Mouse (Mus musculus): Measurements from ENCODE around the gene Kcnh2.

The Kcnh2 gene

DNA sequence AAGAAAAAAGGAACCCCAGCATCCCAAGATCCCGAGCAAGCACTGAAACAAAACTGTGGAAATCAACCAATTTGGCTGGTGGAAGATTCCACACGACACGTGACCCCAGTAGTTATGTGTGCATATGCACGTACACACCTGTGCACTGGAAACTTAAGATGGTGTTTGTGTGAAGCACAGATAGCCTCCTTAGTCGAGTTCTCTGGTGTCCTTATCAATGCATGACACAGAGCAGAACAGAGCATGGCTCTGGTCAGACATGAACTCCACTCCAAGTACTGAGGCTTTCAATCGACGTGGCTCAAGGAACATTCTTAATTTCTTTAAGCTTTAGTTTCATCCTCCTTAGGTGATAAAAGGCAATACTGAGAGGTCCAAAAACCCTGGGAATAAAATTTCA lies 5.1 kb downstream of the Kcnh2 start:
- DNase-seq (ENCODE audit: low spot score), result no peak

DNA sequence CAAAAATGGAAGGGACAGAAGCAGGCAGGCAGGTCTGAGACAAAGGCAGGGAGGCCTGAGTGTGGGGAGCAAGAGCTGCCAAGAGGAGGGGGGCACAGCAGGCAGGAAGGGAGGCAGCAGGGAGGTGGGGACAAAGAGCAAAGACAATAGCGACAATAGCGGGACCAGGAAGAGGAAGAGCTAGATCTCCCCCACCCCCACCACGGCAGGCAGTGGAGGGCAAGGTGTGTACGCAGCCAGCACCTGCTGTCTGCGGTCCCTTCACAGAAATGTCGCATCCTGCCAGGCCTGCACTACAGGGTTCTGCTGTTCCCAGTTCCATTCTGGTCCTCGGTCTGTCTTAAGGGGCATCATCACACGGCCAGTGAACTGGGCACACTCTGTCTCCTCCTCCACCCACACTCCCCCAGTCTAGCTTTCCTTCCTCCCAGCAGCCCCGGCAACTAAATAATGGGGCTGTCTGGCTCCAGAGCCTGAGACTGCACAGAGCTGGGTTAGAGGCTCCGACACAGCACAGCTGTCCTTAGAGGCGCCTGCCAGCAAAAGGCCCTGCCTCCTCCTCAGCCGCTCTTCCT lies 6.8 kb downstream of the Kcnh2 start:
- DNase-seq (ENCODE audit: low spot score), result no peak

DNA sequence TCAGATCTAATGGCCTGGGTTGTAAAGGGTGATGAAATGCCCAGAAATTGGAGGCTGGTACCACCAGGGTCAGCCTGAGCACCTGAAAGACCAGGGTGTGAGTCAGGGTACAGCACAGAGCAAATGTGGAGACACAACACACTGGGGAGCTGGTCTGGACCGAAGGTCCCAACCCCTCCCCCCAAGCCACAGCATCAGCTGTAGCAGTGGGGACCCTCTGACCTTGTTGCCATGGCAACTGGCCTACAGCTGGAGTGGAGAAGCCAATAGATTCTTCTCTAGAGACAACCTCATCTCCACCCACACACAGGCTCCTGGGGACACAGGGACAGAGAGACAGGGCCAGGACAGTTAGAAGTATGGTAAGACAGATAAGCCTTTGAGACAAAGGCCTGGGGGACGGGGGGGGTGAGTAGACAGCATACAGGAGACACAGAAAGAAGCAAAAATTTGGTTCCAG lies 7.4 kb downstream of the Kcnh2 start:
- no peak for DNase-seq (ENCODE audit: low spot score)

DNA sequence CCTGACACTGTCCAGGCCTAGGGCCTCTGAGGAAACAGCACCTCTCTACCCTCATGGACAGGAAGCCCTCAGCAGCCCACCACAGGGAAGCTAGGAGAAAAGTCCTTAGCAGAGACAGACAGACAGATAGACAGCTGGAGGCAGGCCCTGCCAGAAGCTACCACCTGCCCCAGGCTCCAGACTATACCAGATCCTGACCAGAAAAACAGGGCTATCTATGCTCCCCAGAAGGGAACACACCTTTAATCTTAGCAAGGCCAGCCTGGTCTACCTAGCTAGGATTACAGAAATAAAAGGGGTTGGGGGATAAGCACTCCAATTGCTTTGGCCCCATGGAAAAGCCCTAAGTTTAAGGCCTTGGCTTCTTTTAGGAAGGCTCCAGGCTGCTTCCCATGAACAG lies 8.0 kb downstream of the Kcnh2 start:
- no peak for DNase-seq (ENCODE audit: low spot score)

DNA sequence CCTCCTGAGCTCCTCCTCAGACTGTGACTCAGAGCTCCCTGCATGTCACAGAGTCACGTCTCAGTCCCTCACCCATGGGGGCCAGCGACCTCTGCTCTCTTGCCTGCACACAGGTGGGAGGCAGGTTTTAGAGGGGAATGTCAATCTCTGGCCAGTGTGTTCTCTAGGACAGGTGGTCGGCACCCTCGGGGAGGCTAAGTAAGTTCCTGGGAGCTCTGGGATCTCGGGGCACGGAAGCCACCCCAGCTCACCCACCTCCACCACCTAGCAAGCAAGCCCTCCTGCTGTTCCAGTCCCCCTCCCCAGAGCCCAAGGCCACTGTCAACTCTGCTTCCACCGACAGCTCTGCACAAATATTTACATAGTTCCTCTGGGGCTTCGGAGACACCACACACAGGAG lies 8.4 kb downstream of the Kcnh2 start:
- no peak for DNase-seq (ENCODE audit: low spot score)

DNA sequence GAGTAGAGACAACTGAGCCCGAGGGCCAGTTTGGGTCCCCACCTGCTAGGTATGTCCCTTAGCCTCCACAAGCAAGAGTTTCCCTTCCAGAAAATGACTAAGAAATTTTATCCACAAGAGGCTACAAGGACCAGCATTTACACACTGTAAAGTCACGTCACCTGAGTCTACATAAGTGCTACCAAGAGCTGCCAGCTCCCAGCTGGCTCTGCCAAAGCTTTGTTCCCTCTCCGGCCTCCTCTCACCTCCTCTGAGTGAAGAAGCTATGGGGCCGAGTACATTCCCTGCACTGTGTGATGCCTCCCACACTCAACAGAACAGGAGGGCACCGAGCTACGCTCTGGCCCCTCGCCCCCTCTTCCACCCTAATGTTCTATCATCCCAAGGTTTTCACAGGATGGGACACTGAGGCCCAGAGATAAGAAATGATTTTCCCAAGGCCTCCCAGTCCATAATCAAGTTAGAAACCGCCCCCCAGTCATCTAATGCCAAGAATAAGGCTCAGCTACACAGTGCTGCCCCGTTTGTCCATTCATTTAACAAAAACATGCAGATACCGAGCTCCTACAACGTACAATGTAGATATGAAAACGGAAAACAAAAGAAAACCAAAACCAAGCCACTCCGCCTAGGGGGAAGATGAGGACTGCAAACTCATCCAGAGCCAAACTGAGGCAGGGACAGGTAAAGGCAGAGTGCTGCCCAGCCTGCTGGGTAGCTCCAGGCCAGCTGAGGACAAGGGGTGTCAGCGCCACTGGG lies 9.0 kb downstream of the Kcnh2 start:
- no peak for DNase-seq (ENCODE audit: low spot score)

DNA sequence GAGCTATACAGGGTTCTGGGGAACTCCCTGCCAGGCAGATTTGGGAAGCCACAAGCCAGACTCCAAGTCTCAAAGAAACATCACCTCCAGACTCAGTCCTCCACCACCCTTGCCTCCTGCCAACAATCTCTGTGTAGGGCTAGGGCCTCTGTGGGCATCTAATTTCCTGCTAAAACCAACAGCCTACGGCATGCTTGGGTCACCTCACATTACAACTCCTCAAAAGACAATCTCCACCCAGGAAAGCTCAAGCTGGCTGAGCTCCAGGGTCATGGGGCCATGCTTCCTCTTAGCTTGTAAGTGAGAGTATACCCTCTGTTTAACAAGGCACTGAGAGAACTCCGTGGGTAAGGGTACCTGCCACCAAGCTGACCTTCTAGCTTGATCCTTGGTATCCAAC lies 13.6 kb downstream of the Kcnh2 start:
- no peak for DNase-seq (ENCODE audit: low spot score)

DNA sequence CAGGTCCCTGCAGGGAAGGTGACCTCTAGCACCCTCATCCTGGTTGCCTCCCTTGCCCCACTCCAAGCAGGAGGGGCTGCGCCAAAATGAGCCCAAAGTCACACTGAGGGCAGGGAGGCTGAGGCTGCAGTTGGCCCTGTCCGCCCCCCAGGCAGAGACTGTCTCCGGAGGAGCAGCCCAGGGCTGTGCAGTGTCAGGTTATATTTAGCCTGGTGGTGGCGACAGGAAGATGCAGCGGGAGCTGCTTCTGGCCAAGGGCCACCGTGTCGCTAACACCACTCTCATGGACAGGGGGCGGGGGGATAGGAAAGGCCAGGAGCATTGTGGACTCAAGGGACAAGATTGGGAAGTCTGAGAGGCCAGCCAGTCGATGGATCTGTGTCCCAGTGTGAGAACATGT lies 14.0 kb downstream of the Kcnh2 start:
- DNase-seq (ENCODE audit: low spot score), result no peak

DNA sequence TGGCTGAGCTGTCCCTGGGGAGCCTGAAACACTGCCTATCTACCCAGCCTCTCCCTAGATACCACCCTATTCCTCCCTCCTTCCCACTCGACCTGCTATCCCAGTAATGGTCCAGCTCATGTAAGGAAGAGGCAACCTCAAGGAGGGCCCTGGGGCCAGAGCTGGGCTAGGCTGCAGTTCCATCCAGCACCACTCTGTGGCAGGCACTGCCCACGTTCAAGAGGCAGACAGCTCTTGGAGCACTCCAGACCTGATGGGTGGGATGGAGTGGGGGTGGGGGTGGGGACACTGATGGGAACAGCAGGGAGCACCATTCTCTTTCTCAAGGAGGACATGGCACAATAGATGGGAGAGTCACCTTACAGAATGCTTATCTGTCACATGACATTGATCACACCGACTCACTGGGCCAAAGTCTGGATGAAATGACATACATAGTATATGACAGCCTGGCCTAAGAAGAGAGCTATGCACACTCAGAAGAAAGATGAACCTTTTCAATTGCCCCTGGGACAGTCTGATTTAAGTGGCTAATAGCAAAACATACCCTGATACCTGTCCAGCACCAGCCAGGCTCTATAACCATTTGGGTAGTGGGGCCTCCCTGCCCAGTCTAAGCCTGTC lies 15.4 kb downstream of the Kcnh2 start:
- DNase-seq (ENCODE audit: low spot score), result no peak

DNA sequence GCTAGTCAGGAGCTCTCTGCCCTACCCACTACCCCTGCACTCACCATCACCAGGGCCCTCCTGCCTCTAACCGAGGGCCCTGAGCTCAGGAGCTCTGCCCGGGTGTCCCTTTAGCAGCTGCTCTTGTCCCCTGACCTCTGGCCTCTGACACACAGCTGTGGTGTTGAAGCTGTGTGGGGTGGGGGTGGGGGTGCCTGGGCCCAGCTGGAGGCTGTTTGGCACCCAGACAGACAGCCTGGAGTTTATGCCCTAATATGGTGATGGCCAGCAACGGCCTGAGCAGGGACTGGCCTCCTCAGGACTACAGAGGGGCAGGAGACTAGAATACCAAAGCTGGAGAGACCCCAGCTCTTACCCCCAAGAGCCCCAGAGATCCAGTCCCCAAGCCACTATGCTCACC lies 16.7 kb downstream of the Kcnh2 start:
- DNase-seq (ENCODE audit: low spot score), result no peak

DNA sequence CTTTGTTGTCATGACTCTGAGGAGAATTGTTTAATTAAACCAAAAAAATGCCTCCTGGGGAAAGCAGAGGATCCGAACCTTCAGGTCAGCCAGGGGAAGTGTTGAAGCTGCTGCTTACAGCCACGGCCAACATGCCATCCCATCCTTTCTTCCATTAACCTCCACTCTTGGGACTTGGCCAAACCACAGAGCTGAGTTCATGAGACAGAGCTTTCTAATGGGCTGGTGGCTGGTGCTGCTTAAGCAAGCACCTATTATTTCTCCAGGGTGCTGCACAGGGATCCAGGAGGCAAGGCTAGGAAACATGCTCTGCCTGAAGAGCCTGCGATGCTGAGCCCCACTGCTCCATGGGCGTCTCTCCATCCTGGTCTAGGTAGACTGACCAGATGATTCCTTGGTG lies 19.0 kb downstream of the Kcnh2 start:
- no peak for DNase-seq (ENCODE audit: low spot score)

DNA sequence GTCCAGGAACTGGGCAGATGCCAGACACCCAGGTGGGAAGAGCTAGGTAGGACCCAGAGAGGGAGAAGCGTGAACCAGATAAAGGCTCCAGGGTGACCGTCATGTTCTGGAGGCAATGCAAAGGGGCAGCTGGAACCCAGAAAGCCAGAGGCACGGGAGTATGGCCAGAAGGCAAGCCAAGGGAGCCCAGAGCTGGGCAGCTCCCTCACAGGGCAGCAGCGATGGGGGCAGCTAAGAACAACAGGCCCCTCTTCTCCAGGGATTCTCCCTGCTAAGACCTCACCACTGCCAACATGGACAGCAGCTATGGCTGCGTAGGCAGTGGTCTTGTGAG lies 21.5 kb downstream of the Kcnh2 start:
- no peak for DNase-seq (ENCODE audit: low spot score)

DNA sequence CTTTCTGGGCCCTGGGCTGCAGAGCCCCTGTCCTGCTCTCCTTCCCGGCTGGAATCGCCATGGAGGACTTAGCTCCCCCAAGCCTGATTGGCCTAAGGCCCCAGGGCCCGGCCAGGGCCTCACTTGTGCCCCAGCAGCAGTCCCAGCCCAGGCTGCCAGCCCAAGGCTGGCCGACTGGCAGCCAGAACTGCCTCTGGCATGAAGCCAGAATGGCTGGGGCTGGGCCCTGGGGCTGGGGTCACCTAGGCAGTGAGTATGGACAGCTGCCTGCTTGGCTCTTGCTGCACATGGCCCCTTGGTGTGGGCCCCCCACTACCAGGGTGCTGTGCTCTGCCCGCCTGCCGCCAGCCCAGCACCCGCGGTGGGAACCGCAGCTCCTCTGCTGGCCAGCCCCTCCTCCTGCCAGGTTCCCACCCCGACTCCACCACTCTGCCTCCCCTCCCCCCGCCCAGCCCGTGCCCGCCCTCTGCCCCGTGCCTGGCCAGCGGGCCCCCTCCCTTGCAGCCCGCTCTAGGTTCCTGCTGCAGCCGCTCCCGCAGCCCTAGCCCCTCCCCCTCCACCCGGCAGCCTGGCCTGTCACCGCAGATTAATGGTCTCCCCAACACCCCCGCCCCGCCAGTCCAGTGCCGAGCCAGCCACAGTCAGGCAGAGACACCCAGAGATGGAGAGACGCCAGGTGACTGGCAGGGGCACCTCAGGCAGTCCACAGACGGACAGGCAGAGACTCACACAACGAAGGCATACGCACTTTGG lies 22.0 kb downstream of the Kcnh2 start:
- DNase-seq (ENCODE audit: low spot score), result peak; percentile 24

DNA sequence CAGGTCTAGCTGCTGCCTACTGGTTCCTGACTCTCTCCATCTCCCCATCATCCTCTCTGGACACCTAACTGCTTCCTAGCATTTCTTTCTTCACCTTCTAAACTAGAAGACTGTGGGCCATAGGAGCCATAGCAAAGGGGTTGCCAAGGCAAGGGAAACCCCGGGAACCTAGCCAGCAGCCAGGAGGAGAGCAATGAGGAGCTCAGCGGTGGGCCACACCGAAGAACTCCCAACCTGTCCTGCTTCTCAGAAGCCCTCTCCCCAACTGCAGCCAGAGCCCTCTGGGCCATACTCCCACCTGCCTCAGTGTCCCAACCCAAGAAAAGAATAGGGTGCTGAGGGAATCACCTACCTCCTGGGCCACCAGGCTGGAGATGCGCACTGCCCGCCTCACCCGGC lies 22.6 kb downstream of the Kcnh2 start:
- DNase-seq (ENCODE audit: low spot score), result peak; percentile 1

DNA sequence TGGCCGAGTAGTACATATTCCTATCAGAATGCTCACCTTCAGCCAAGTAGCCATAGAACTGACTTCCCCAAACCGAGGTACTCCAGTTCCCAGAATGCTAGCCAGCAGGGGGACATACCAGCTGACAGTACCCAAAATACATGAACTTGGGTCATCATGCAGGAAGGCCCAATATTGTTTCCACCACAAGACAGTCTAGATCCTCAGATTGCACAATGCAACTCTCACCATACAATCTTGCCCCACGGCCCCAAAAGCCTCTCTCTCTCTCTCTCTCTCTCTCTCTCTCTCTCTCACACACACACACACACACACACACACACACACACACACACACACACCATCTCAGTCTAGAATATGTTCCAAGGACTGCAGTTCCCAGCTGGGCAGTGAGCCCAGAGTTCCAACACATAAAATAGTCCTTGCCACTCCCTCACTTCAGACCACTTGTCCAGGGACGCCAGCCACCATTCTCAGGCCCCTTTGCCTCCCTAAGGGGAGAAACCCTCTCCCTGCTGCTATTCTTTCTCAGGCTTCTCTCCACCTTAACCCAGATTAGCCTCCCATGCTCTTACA lies 24.5 kb downstream of the Kcnh2 start:
- DNase-seq (ENCODE audit: low spot score), result no peak

DNA sequence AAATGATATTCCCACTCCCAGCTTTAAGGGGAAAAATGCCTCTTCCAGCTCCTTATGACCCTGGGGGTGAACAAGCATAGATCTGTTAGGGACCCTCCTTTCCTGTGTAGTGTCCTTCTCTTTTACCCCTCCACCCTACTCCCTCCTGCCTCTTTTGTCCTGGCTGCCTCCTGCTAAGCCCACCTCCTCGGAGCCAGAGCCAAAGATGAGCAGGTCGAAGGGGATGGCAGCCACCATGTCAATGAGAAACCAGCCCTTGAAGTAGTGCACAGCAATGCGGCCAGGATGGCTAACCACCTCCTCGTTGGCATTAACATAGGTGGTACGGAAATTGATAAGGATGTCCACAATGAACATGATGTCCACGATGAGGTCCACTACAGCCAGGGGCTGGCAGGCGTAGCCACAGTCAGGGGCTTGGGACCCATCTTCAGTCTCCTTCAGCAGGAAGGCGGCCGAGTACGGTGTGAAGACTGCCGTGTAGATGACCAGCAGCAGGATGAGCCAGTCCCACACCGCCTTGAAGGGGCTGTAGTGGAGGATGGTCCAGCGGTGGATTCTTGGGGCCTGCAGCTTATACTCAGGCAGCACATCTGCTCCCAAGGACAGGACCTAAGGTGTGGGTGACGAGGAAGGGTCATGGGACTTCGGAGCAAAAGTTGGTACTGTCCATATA lies 25.1 kb downstream of the Kcnh2 start:
- DNase-seq (ENCODE audit: low spot score), result no peak

DNA sequence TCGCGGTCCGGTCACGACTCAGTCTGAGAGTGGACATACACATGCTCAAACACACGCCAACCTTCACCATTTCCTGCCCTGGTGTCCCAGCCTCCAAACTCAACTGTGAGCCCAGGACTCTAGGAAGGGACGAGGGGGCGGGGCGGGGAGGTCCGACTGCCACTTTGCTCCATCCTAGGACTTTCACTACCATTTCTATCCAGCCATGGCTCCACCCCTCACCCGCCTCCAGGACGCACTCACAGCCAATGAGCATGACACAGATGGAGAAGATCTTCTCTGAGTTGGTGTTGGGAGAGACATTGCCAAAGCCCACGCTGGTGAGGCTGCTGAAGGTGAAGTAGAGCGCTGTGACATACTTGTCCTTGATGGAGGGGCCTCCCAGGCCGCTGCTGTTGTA lies 26.2 kb downstream of the Kcnh2 start:
- DNase-seq (ENCODE audit: low spot score), result no peak

DNA sequence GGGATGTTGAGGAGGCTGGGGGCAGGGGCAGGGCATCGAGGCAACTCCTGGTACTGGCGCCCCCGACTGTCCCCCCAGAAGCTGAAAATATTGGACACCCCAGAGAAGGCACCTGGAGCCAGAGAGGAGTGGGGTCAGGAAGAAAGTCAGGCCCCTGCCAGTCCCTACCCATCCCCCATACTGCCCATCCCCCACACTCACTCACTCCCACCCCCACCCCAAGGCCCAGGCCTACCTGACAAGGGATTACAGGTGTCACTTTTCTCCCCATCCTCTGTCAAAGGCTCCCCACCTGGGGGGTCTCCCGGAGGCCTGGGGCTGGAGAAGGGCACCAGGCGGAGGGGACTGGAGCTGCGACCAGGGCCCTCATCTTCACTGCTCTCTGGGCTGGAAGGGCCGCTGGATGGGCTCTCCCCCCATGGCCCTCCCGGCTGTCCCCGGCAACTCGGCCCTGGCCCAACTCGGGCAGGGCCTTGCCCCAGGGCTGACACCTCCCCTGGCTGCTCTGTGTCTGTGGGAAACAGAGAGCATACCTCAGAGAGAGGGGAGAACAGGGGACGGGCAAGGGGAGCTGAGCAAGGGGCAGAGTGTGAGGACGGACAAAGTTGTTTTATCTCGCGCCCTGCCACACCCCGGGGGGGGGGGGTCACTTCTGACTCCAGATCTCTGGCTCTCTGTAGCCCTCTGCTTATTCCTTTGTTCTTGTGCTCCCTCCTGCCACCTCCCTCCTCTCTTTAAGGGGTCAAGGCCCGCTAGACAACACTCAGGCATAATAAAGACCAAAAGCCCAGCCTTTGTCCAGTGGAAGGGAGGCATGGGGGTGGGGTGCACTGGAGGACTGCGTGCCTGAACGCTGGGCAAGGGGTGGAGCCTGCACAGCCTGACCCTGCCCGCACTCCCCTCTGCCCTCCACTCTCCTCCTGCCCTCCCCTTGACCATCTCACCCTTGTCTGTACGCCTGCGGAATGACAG lies 29.4 kb downstream of the Kcnh2 start:
- no peak for DNase-seq (ENCODE audit: low spot score)

DNA sequence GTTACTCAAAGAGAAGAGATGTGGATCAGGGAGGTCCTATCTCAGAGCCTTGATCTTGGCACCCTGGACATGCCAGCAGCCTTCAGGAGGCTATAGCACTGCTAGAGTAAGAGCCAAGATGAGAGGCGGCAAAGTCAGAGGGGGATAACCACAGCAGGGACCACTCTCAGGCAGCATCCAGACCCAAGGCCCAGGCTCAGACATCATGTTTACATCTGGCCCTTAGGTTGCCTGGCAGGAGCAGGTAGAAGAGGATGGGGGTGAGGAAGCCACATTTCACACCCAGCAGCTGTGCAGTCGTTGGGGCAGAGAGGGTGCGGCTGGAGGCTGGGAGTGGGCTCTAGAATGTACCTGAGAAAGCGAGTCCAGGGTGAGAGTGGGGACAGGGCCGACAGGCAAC lies 30.5 kb downstream of the Kcnh2 start:
- no peak for DNase-seq (ENCODE audit: low spot score)

DNA sequence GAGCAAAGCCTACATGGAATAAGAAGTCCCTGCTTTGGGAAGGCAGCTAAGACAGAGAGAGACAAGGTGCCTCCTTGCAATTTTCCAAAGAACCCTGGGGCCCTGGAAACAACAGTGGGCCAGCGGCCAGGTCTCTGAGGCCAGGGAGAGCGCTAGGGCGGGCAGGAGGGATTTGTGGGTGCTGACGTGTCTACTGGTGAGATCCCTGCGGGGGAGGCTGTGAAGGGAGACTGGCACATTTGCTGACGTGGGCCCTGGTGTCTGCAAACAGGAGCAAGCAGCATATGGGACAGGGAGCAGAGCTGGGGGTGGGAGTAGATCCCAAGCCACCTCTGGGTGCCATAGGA lies 31.0 kb downstream of the Kcnh2 start:
- no peak for DNase-seq (ENCODE audit: low spot score)
